Mouse (Mus musculus): ENCODE data around the gene Gtf2ird1.

DNA sequence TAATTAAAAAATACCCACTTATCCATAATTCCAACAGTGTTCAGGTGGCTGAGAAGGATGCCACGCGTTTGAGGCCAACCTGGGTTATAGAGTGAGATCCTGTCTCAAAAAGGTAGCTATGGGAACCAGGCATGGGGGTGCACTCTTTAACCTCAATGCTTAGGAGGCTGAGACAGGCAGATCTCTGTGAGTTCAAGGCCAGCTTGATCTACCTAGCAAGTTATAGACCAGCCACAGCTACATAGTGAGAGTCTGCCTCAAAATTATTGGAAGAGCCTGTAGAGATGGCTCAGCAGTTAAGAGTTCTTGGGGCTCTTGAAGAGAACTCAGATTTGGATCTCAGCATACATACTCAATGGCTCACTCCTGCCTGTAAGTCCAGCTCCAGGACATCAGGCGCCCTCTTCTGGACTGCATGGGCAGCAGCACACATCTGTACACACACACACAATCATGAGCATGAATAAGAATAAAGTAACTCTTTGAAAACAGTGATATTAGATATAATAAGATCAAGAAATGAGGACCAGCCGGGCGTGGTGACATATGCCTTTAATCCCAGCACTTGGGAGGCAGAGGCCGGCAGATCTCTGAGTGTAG is 18.6 kb upstream of the Gtf2ird1 start:
- TF ChIP-seq CTCF (conservative IDR thresholded peaks at IDR 0.05; ENCODE audit: low read length): no peak
- TF ChIP-seq POU5F1 (IDR thresholded peaks at IDR 0.05; ENCODE audit: borderline replicate concordance, low read length): no peak
- TF ChIP-seq NANOG (IDR thresholded peaks at IDR 0.05; ENCODE audit: borderline replicate concordance, low read length): no peak
